Mouse (Mus musculus) monocyte, adult 5-6 weeks (primary cell): Measurements from ENCODE around the gene Eif4a3. TPM values are rescaled to one million over a fixed set of nuclear protein-coding genes. Genes with fewer than 3 reads are reported as not detected.
A peak's percentile ranks its signal among the peaks of the same experiment; 100 is the strongest.
"Not testable (repeated sequence)": the region's sequence is repeated elsewhere in the genome, so short reads cannot be mapped to it uniquely, and the experiment has no call there.

Source experiments
- ATAC-seq: fragments of 153-309, 156-312 bp; replicated peaks from 2 replicates; pipeline ENCODE4 v1.8.0; 2017; ENCODE audit warnings: mild to moderate bottlenecking; ENCODE audit not compliant: low TSS enrichment, insufficient number of reproducible peaks, severe bottlenecking, poor library complexity, low FRiP score
- total RNA-seq: library from RNA; stranded (forward); fragments of 200-1000, 200-491, 200-594 nt; gene quantifications from 3 replicates; pipeline ENCODE4 v1.2.3, GENCODE M21; 2017

Gene Eif4a3
- total RNA-seq, 1 experiment from 2014 or later: 130 TPM

- ATAC-seq: no peak
Observed at GRCm38 (mm10) chr11:119300986-119301385, 1.1 kb upstream of the Eif4a3 start.

GRCm38 (mm10) chr11:119300246-119300935 is 502 bp upstream of the Eif4a3 start:
- ATAC-seq: no peak

- ATAC-seq: no peak
Observed at GRCm38 (mm10) chr11:119298917-119299316, 972 bp downstream of the Eif4a3 start.

- no peak for ATAC-seq
Observed at GRCm38 (mm10) chr11:119297996-119298395, 1.9 kb downstream of the Eif4a3 start.

- not testable (repeated sequence) for ATAC-seq
Observed at GRCm38 (mm10) chr11:119292861-119293260, 7.0 kb downstream of the Eif4a3 start.

- no peak for ATAC-seq
Observed at GRCm38 (mm10) chr11:119287207-119287992, 12.5 kb downstream of the Eif4a3 start.

GRCm38 (mm10) chr11:119285791-119286527 is 13.9 kb downstream of the Eif4a3 start:
- ATAC-seq: no peak; the same call in 1 of the 2 replicates

- ATAC-seq: no peak
Observed at GRCm38 (mm10) chr11:119281030-119281429, 18.9 kb downstream of the Eif4a3 start.

GRCm38 (mm10) chr11:119273186-119273930 is 26.5 kb downstream of the Eif4a3 start:
- no peak for ATAC-seq

GRCm38 (mm10) chr11:119272492-119272891 is 27.4 kb downstream of the Eif4a3 start:
- not testable (repeated sequence) for ATAC-seq

GRCm38 (mm10) chr11:119268557-119269195 is 31.2 kb downstream of the Eif4a3 start:
- ATAC-seq: no peak

GRCm38 (mm10) chr11:119267768-119268556 is 31.9 kb downstream of the Eif4a3 start, which contains the start of gene Gaa:
Gene Gaa, plus strand, starts transcription at chr11:119267887.
- ATAC-seq: peak; percentile 95

GRCm38 (mm10) chr11:119267241-119267674 is 32.6 kb downstream of the Eif4a3 start:
- ATAC-seq: no peak

- no peak for ATAC-seq
Observed at GRCm38 (mm10) chr11:119265811-119266210, 34.1 kb downstream of the Eif4a3 start.

GRCm38 (mm10) chr11:119264413-119264812 is 35.5 kb downstream of the Eif4a3 start:
- ATAC-seq: no peak

GRCm38 (mm10) chr11:119259977-119260376 is 39.9 kb downstream of the Eif4a3 start:
- no peak for ATAC-seq

- ATAC-seq: peak; percentile 57; the same call in 1 of the 2 replicates
Observed at GRCm38 (mm10) chr11:119258572-119259322, 41.1 kb downstream of the Eif4a3 start.
